Mouse (Mus musculus) intestine, embryonic 16.5 days (tissue): ENCODE results near the gene Clec16a. TPM values are rescaled to one million over a fixed set of nuclear protein-coding genes. Genes with fewer than 3 reads are reported as not detected.

Source experiments
- ATAC-seq: fragments of 200-750 bp; cut with Nextera tagmentation; 2 replicates; pipeline ENCODE4 v1.8.0; 2017; ENCODE audit warnings: moderate TSS enrichment, moderate library complexity
- H3K27ac ChIP-seq: fragments of 300-500 bp; sonication (generic); 2 replicates; pipeline ENCODE4 v1.5.1; 2014; ENCODE audit warnings: mild to moderate bottlenecking, low read length
- H3K27me3 ChIP-seq: fragments of 300-500 bp; sonication (generic); replicated peaks from 2 replicates; pipeline ENCODE4 v1.6.1; 2014; ENCODE audit warnings: low read length, control low read depth, mixed read lengths; ENCODE audit not compliant: control insufficient read depth, insufficient read depth
- H3K36me3 ChIP-seq: fragments of 300-500 bp; sonication (generic); 2 replicates; pipeline ENCODE4 v1.6.1; 2014; ENCODE audit warnings: low read length, control low read depth; ENCODE audit not compliant: control insufficient read depth, insufficient read depth
- H3K4me1 ChIP-seq: fragments of 300-500 bp; sonication (generic); 2 replicates; pipeline ENCODE4 v1.6.1; 2014; ENCODE audit warnings: low read length, control low read depth, mixed read lengths; ENCODE audit not compliant: control insufficient read depth, insufficient read depth
- H3K4me2 ChIP-seq: fragments of 300-500 bp; sonication (generic); 2 replicates; pipeline ENCODE4 v1.6.1; 2014; ENCODE audit warnings: low read depth, low read length, control low read depth
- H3K4me3 ChIP-seq: fragments of 300-500 bp; sonication (generic); 2 replicates; pipeline ENCODE4 v1.5.1; 2014; ENCODE audit warnings: mild to moderate bottlenecking, low read length
- H3K9ac ChIP-seq: fragments of 300-500 bp; sonication (generic); 2 replicates; pipeline ENCODE4 v1.6.1; 2014; ENCODE audit warnings: low read depth, low read length
- H3K9me3 ChIP-seq: fragments of 300-500 bp; sonication (generic); 2 replicates; pipeline ENCODE4 v1.6.1; 2016; ENCODE audit warnings: low read length, control low read depth; ENCODE audit not compliant: control insufficient read depth
- WGBS: fragments of 180-500 bp; shearing (Covaris S2); extraction: QIAGEN DNeasy Blood & Tissue Kit; methylation state at CpG from one replicate; pipeline ENCODE4 v1.1.7; 2014; 5-methylcytosine and 5-hydroxymethylcytosine counted together
- polyA plus RNA-seq: library from polyadenylated mRNA; unstranded; fragments of >200 nt; fragmentation: Nextera tagmentation; extraction: Ambion mirVana; gene quantifications from 2 replicates; pipeline ENCODE4 v1.2.1, GENCODE M21; 2015

Gene Clec16a
- polyA plus RNA-seq, 1 experiment from 2014 or later: 24.3 TPM

DNA sequence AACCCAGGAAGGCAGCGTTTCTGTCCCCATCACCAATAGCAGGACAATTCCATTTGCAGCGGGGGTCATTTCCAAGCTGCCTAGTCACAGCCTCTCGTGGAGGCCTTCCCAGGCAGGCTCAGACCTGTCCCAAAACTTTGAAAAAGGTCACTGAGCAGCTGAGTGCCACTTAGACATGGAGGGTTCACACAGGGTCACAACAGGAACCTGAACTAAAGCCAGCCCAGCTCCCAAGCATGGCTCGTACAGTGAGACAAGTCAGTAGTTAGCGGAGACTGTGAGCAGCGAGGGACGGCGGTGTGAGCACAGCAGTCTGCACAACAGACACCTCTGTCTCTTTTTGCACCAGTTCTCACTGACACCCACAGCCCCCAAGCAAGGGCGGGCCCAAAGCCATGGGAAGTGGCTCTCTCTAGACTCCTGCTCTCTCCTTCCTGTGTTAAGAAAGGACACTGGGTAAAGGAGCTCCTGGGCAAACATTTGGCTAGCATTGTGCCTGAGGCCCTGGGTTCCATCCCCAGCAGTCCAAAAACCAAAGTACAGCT is 194.8 kb downstream of the Clec16a start:
- H3K4me2 ChIP-seq: no peak overlapping the region
- no peak overlapping the region for H3K4me3 ChIP-seq
- H3K36me3 ChIP-seq: no peaks in the 10 kb centered on the region
- H3K4me1 ChIP-seq: no peaks in the 10 kb centered on the region
- H3K9ac ChIP-seq: no peak overlapping the region
- no peak for ATAC-seq
- no peaks in the 10 kb centered on the region for H3K9me3 ChIP-seq
- H3K27ac ChIP-seq: no peak overlapping the region
- H3K27me3 ChIP-seq: no peaks in the 10 kb centered on the region
- 79% methylated on average over 9 of the region's 9 CpGs for WGBS

DNA sequence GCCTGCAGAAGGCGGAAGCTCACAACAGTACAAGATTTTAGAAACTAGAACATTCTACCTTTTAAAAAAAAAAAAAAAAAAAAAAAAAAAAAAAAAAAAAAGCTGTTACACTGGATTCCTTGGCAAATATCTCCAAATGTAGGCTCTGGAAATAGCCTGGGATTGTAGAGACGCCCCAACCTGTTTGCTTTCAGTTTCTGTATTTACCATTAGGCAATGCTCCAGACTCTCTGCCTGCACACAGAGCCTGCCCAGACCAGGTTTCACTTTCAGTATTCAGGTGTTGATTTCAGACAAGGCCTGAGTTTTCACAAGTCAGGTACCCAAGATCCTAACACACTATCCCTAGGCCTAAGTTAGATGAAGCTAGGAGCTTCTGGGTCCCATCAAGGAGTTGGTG is 195.9 kb downstream of the Clec16a start:
- no peak overlapping the region for H3K4me3 ChIP-seq
- WGBS: 63% methylated on average over 2 of the region's 2 CpGs
- peak; percentile 76 for ATAC-seq

DNA sequence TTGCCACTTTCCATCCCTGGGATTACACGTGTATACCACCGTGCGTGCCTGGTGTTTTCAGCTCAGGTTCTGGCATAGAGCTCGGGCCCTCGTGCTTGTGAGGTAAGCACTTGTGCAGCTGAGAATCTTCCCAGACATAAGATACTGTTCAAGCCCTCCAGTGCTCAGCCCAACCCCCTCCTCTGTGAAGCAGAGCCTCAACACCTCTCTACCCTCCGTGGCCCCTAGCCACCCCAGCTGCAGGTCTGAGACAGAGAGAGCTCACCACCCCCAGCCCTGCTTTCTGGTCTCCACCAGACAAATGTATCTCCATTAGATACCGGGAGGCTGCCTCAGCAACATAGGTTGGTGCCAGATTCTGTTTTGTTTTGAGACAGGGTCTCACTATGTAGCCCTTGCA is 204.1 kb downstream of the Clec16a start:
- peak; percentile 7; the same call in 1 of the 2 replicates for ATAC-seq
- H3K4me1 ChIP-seq: peaks cover 14% of the 10 kb centered on the region
- H3K27me3 ChIP-seq: no peaks in the 10 kb centered on the region
- H3K4me2 ChIP-seq: no peak overlapping the region
- H3K9ac ChIP-seq: no peak overlapping the region
- H3K36me3 ChIP-seq: no peaks in the 10 kb centered on the region
- no peak overlapping the region for H3K27ac ChIP-seq
- H3K9me3 ChIP-seq: no peaks in the 10 kb centered on the region
- no peak overlapping the region for H3K4me3 ChIP-seq
- 50% methylated on average over 7 of the region's 7 CpGs for WGBS

More for the DNA sequence above, 195.9 kb downstream of the Clec16a start:
- no peak overlapping the region for H3K4me2 ChIP-seq
- H3K27me3 ChIP-seq: no peaks in the 10 kb centered on the region
- H3K36me3 ChIP-seq: no peaks in the 10 kb centered on the region
- no peaks in the 10 kb centered on the region for H3K9me3 ChIP-seq
- H3K27ac ChIP-seq: no peak overlapping the region
- H3K4me1 ChIP-seq: no peaks in the 10 kb centered on the region
- H3K9ac ChIP-seq: no peak overlapping the region

DNA sequence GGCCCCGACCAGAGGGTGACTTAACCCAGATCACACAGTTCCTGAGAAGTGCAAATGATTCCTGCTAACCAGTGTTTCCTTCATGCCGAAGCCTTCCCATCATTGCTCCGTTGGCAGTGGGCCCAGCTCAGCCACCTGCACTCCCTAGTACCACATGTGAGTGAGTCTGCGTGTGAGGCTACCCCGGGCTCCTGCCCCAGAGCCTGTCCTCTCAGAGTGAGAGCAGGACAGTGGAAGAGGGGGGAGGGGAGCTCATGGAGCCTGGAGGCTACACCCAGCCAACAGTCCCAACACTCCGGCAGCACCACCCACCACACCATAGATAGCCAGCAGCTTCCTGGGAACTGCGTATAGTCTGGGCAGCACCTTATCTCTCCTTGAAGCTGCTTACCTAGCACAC is 204.7 kb downstream of the Clec16a start:
- no peak overlapping the region for H3K9ac ChIP-seq
- peaks cover 14% of the 10 kb centered on the region for H3K4me1 ChIP-seq
- no peak overlapping the region for H3K4me2 ChIP-seq
- peak; percentile 79 for ATAC-seq
- 40% methylated on average over 7 of the region's 7 CpGs for WGBS
- no peaks in the 10 kb centered on the region for H3K9me3 ChIP-seq
- no peak overlapping the region for H3K4me3 ChIP-seq
- H3K27ac ChIP-seq: no peak overlapping the region
- no peaks in the 10 kb centered on the region for H3K27me3 ChIP-seq
- no peaks in the 10 kb centered on the region for H3K36me3 ChIP-seq

DNA sequence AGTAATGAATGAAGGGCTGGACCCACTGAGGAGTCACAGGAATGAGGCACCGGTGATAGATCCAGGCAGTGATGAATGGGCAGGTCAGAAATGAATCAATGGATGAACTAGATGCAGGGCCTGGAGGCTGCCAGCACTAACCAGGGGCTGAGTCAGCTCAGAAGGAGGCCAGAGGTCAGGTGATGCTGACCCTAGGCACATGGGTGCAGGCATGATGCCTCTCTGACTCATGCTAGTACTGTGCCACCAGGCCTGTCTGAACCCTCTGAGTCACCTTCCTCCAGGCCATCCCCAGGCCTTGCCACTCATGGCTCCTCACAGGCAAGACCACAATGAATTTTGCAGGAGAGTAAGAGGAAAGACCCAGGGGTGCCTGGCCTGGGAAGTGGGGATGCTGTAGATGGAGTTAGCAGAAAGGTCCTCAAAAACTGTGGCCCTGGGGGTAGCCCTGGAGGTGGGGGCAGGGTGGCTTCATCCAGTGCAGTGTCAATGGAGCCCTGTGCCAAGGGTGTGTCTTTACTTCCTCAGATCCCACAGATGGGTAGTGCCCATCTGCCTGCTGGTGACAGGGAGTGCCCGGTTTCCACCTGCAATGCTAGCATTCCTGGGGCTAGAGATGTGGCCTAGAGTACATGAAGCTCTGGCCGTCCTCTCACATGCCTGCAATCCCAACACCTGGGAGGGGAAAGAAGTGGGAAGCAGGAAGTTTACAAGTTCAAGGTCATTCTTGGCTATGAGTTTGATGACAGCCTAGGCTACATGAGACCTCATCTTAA is 209.6 kb downstream of the Clec16a start:
- Histone ChIP-seq H3K27me3 (no peaks in the 10 kb centered on the region), H3K27ac (no peak overlapping the region)

DNA sequence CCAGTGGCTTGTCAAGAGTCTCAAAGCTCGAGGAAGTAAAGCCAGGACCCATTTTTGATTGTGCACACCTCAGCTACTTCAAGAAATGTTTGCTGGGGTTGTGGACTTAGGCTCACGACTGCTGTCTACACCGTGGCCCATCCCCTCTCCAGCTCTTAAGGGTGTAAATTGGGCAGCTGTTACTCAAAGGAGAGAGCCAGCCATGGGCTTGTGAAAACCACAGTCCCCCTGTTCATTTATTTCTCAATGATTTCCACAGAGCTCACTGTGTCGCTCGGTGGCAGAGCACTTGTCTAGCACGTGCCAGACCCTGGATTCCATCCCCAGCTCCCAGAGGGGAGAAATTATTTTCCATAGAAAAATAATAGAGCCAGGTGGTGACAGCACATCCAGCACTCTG is 211.0 kb downstream of the Clec16a start:
- Histone ChIP-seq H3K27ac (no peak overlapping the region), H3K36me3 (no peaks in the 10 kb centered on the region), H3K9me3 (no peaks in the 10 kb centered on the region), H3K4me3 (no peak overlapping the region), H3K4me2 (no peak overlapping the region), H3K27me3 (no peaks in the 10 kb centered on the region), H3K4me1 (no peaks in the 10 kb centered on the region), H3K9ac (no peak overlapping the region)
- ATAC-seq: no peak
- WGBS: 69% methylated on average over 6 of the region's 6 CpGs

More for the DNA sequence above, 209.6 kb downstream of the Clec16a start:
- 91% methylated on average over 3 of the region's 3 CpGs for WGBS
- Histone ChIP-seq H3K36me3 (no peaks in the 10 kb centered on the region), H3K4me2 (no peak overlapping the region), H3K4me3 (no peak overlapping the region), H3K9ac (no peak overlapping the region), H3K4me1 (peaks cover 6% of the 10 kb centered on the region; the same call in 1 of the 2 replicates), H3K9me3 (no peaks in the 10 kb centered on the region)
- no peak for ATAC-seq

DNA sequence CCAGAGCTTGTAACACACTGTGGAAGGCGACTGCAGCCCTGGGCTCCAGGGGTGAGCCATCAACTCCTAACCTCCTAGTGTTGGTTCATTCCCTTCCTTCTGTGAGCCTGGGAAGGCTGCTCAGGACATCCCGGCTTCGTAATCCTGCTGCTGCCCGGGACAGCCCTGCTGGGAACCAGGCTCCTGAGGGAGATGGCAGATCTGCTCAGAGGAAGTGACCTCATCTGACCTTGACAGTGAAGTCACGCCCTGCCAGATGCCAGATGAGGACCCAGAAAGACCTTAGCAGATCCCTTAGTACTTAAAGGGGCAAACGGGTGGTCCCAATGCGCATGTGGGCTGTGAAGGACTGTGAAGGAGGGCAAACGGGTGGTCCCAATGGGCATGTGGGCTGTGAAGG is 216.0 kb downstream of the Clec16a start:
- Histone ChIP-seq H3K27me3 (no peaks in the 10 kb centered on the region; the same call in 1 of the 2 replicates), H3K9ac (no peak overlapping the region), H3K36me3 (no peaks in the 10 kb centered on the region), H3K27ac (no peak overlapping the region), H3K4me3 (no peak overlapping the region), H3K4me2 (no peak overlapping the region), H3K4me1 (peaks cover 4% of the 10 kb centered on the region; the same call in 1 of the 2 replicates), H3K9me3 (no peaks in the 10 kb centered on the region)
- 62% methylated on average over 8 of the region's 8 CpGs for WGBS
- no peak for ATAC-seq

DNA sequence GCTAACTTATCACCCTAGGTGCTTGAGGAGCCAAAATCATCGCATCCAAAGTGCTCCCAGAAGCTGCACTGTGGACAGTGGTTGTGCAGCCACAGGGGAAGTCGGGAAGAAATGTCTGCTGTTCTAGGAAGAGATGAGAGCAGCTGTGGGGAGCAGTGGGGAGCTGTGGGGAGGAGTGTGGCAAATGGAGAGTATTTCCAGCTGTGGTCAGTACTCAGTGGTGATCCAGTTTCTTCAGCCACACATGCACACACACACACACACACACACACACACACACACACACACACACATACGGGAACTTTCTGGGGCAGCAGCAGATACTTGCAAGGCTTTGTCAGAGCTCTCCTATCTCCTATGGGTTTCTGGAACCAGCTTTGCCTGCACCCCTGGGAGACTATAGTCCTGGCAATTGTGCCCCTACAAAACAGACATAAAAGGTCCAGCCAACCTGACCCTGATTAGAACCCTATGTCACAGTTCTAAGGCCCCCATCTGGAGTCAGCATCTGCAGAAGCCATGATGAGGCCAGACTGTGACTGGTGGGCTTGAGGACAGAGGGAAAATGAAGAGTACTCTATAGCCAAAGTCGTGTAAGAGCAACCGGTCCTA is 217.5 kb downstream of the Clec16a start:
- Histone ChIP-seq H3K9me3 (no peaks in the 10 kb centered on the region), H3K4me1 (peaks cover 4% of the 10 kb centered on the region; the same call in 1 of the 2 replicates), H3K9ac (no peak overlapping the region), H3K4me3 (no peak overlapping the region), H3K27ac (no peak overlapping the region), H3K36me3 (no peaks in the 10 kb centered on the region), H3K27me3 (no peaks in the 10 kb centered on the region; the same call in 1 of the 2 replicates), H3K4me2 (no peak overlapping the region)
- no peak for ATAC-seq
- WGBS: 64% methylated on average over 5 of the region's 5 CpGs

DNA sequence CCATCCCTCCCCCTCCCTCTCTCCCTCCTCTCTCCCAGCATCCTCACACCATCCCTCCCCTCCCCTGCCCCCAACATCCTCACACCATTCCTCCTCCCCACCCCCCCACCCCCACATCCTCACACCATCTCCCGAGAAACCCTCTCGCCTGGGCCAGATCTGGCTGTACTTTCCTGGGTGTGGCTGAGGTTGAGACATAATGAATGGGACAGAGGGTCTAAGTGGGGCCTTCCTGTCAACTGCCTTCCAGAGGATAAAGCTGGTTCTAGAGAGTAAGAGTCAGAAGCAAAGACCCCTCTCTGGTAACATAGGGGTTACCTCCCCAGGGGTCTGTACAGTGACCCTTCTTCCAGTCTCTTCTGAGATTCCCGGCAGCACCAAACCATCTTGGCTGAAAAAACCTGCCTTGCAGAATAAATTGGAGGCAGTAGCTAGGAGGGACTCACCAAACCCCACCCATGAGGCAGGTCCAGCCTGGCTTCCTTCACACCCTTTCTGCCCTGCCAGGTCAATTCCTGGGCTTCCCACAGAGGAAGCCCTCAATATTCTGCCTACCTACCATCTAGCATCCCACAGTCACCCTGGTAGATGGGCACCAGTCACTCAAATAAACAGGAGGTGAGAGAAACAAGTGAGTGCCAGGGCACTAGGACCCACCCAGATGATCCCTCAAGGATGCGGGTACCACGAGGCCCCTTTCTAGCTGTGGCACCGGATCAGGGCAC is 218.6 kb downstream of the Clec16a start:
- WGBS: 59% methylated on average over 6 of the region's 6 CpGs
- Histone ChIP-seq H3K9ac (no peak overlapping the region), H3K36me3 (no peaks in the 10 kb centered on the region), H3K4me3 (no peak overlapping the region), H3K27ac (no peak overlapping the region), H3K9me3 (no peaks in the 10 kb centered on the region), H3K4me1 (peaks cover 4% of the 10 kb centered on the region), H3K27me3 (no peaks in the 10 kb centered on the region; the same call in 1 of the 2 replicates), H3K4me2 (no peak overlapping the region)
- ATAC-seq: no peak
